Mouse (Mus musculus) kidney, adult 2 months (tissue): Measurements from ENCODE around the gene Chchd6.

Source experiments
- CTCF ChIP-seq: fragments of 200-500 bp; conservative IDR thresholded peaks from 2 replicates; pipeline ENCODE4 v1.5.1; 2011; ENCODE audit warnings: low read depth, mild to moderate bottlenecking, control low read depth, low read length, moderate library complexity, mixed read lengths; ENCODE audit not compliant: insufficient read depth, insufficient read length
- POLR2A ChIP-seq: fragments of 200-500 bp; IDR thresholded peaks from one replicate; pipeline ENCODE4 v1.6.1; 2011; ENCODE audit warnings: low read depth, low read length, control low read depth

DNA sequence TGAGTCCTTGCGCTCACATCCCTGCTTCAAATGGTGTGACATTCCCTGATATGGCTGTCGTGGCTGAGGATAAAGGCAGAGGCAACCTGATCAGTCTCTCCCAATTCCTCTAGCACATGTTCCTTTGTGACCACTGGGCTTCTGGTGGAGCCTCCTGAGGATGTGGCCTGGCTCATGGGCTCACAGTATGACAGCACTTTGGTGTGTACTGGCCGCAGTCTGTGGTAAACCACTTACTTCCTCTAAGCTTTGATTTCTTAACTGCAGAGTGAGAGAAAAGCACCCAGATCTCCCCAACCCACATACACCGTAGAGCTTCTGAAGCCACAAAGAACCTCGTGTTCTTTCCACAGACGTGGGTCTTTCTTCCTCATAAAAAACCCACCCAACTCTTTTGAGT lies 173.9 kb downstream of the Chchd6 start:
- TF ChIP-seq CTCF = no peak
- TF ChIP-seq POLR2A = no peak
